Mouse (Mus musculus) thymus, postnatal 36 days (tissue): Measurements from ENCODE around the gene Epb41l3.

Experiments used
- DNase-seq, 2 experiments: peaks; one replicate each; pipeline ENCODE4 v3.0.0; 2022; ENCODE audit warnings: mixed read lengths in 2 of 2

Gene Epb41l3

GRCm38 (mm10) chr17:69255834-69256233, 180.4 kb downstream of the Epb41l3 start:
- DNase-seq = no peak

GRCm38 (mm10) chr17:69256441-69256840, 181.0 kb downstream of the Epb41l3 start:
- no peak for DNase-seq

- no peak for DNase-seq
These were observed 188.5 kb downstream of the Epb41l3 start for GRCm38 (mm10) chr17:69263810-69264565.

GRCm38 (mm10) chr17:69265171-69265570, 189.7 kb downstream of the Epb41l3 start:
- DNase-seq = no peak

- DNase-seq = no peak
These were observed 190.4 kb downstream of the Epb41l3 start for GRCm38 (mm10) chr17:69265759-69266463.

GRCm38 (mm10) chr17:69266936-69267335, 191.5 kb downstream of the Epb41l3 start:
- DNase-seq = no peak

GRCm38 (mm10) chr17:69267526-69267925, 192.0 kb downstream of the Epb41l3 start:
- DNase-seq = no peak

GRCm38 (mm10) chr17:69277362-69277761, 201.9 kb downstream of the Epb41l3 start:
- DNase-seq = no peak

GRCm38 (mm10) chr17:69284511-69284910, 209.0 kb downstream of the Epb41l3 start:
- DNase-seq = no peak

GRCm38 (mm10) chr17:69288130-69288529, 212.6 kb downstream of the Epb41l3 start:
- DNase-seq = no peak

- no peak for DNase-seq
These were observed 214.8 kb downstream of the Epb41l3 start for GRCm38 (mm10) chr17:69290272-69290671.

GRCm38 (mm10) chr17:69301552-69301951, 226.1 kb downstream of the Epb41l3 start:
- DNase-seq = no peak

GRCm38 (mm10) chr17:69303579-69304274, 228.2 kb downstream of the Epb41l3 start:
- DNase-seq = no peak

- no peak for DNase-seq
These were observed 232.2 kb downstream of the Epb41l3 start for GRCm38 (mm10) chr17:69307636-69308035.

GRCm38 (mm10) chr17:69309872-69310271, 234.4 kb downstream of the Epb41l3 start:
- DNase-seq = no peak

GRCm38 (mm10) chr17:69320496-69320895, 245.0 kb downstream of the Epb41l3 start:
- DNase-seq = no peak

- no peak for DNase-seq
These were observed 247.2 kb downstream of the Epb41l3 start for GRCm38 (mm10) chr17:69322721-69323120.
